Mouse (Mus musculus) heart, postnatal 25 days (tissue): ENCODE measurements at regions not wholly inside any gene's neighbourhood (a gene's known extent, or its start where the extent isn't known, plus 50 kb on each side); places are given as distances from the start of the nearest gene placed in this dataset.

ENCODE experiments used
- DNase-seq: peaks from one replicate; pipeline ENCODE4 v3.0.0; 2022; ENCODE audit warnings: low spot score
- intact Hi-C: fragments of 180-260 bp; cut with DNase I; formaldehyde crosslinking; loops from one replicate; pipeline ENCODE4 v1.15.1; 2025

GRCm38 (mm10) chr2:133020173-133020837, 74.6 kb upstream of the Fermt1 start:
- DNase-seq = no peak
- intact Hi-C loops = loop anchor here (10.0 kb wide), 1 partner anchor 1464 kb away; no protein-coding TSS in a partner anchor

- intact Hi-C loops = loop anchor here (10.0 kb wide), 1 partner anchor 1464 kb away; no protein-coding TSS in a partner anchor
- DNase-seq = no peak
These were observed 75.5 kb upstream of the Fermt1 start for GRCm38 (mm10) chr2:133021244-133021643.

- no peak for DNase-seq
- intact Hi-C loops = loop anchor here (10.0 kb wide), 1 partner anchor 1458 kb away; no protein-coding TSS in a partner anchor
These were observed 81.3 kb upstream of the Fermt1 start for GRCm38 (mm10) chr2:133027038-133027437.

- DNase-seq = no peak
- intact Hi-C loops = no loop called here
These were observed 89.7 kb upstream of the Fermt1 start for GRCm38 (mm10) chr2:133035421-133035820.

GRCm38 (mm10) chr2:133040708-133041107, 95.0 kb upstream of the Fermt1 start:
- intact Hi-C loops = no loop called here

GRCm38 (mm10) chr2:133077698-133078356, 132.1 kb upstream of the Fermt1 start:
- no peak for DNase-seq
- intact Hi-C loops = no loop called here

More at GRCm38 (mm10) chr2:133040708-133041107, 95.0 kb upstream of the Fermt1 start:
- DNase-seq = no peak

GRCm38 (mm10) chr2:133090976-133091375, 145.3 kb upstream of the Fermt1 start:
- no peak for DNase-seq
- intact Hi-C loops = no loop called here

GRCm38 (mm10) chr2:133113642-133114041, 167.9 kb upstream of the Fermt1 start:
- no peak for DNase-seq
- intact Hi-C loops = loop anchor here (5.0 to 10.0 kb wide), 2 partner anchors 904 to 1371 kb away; no protein-coding TSS in a partner anchor

GRCm38 (mm10) chr2:133118651-133119050, 172.9 kb upstream of the Fermt1 start:
- DNase-seq = no peak
- intact Hi-C loops = loop anchor here (10.0 kb wide), 1 partner anchor 1366 kb away; no protein-coding TSS in a partner anchor

- DNase-seq = no peak
- intact Hi-C loops = no loop called here
These were observed 179.6 kb upstream of the Fermt1 start for GRCm38 (mm10) chr2:133125212-133125801.

GRCm38 (mm10) chr2:133134878-133135277, 189.2 kb upstream of the Fermt1 start:
- intact Hi-C loops = no loop called here

GRCm38 (mm10) chr2:133138877-133139276, 193.2 kb upstream of the Fermt1 start:
- DNase-seq = no peak
- intact Hi-C loops = no loop called here

More at GRCm38 (mm10) chr2:133134878-133135277, 189.2 kb upstream of the Fermt1 start:
- no peak for DNase-seq

GRCm38 (mm10) chr2:133141341-133142035, 195.8 kb upstream of the Fermt1 start:
- no peak for DNase-seq
- intact Hi-C loops = no loop called here

- intact Hi-C loops = no loop called here
- DNase-seq = no peak
These were observed 206.8 kb upstream of the Fermt1 start for GRCm38 (mm10) chr2:133152461-133152860.

GRCm38 (mm10) chr2:133156537-133156936, 210.8 kb upstream of the Fermt1 start:
- DNase-seq = no peak

GRCm38 (mm10) chr2:133158206-133158605, 212.5 kb upstream of the Fermt1 start:
- DNase-seq = no peak
- intact Hi-C loops = no loop called here

More at GRCm38 (mm10) chr2:133156537-133156936, 210.8 kb upstream of the Fermt1 start:
- intact Hi-C loops = no loop called here

GRCm38 (mm10) chr2:133159398-133159797, 213.7 kb upstream of the Fermt1 start:
- DNase-seq = no peak

GRCm38 (mm10) chr2:133176411-133176810, 230.7 kb upstream of the Fermt1 start:
- intact Hi-C loops = no loop called here

More at GRCm38 (mm10) chr2:133159398-133159797, 213.7 kb upstream of the Fermt1 start:
- intact Hi-C loops = no loop called here

GRCm38 (mm10) chr2:133181216-133181615, 235.5 kb upstream of the Fermt1 start:
- intact Hi-C loops = no loop called here

More at GRCm38 (mm10) chr2:133176411-133176810, 230.7 kb upstream of the Fermt1 start:
- DNase-seq = no peak

GRCm38 (mm10) chr2:133182920-133183319, 237.2 kb upstream of the Fermt1 start:
- intact Hi-C loops = no loop called here

More at GRCm38 (mm10) chr2:133181216-133181615, 235.5 kb upstream of the Fermt1 start:
- DNase-seq = no peak

More at GRCm38 (mm10) chr2:133182920-133183319, 237.2 kb upstream of the Fermt1 start:
- DNase-seq = no peak
